Mouse (Mus musculus): ENCODE results near the gene Ccdc141.

DNA sequence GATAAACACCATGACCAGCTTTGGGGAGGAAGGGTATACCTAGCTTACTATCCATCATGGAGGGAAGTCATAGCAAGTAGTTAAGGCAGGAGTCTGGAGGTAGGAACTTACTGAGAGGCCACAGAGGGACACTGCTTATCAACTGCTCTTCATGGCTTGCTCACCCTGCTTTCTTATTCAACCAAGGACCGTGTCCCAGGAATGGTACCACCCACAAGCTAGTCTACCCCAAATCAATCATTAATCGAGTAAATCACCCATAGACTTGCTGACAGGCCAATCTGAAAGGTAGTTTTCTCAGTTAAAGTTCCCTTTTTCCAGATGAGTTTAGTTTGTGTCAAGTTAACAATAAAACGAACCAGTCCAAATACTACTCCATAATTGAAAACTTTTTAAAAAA lies 7.1 kb downstream of the Ccdc141 start:
- TF ChIP-seq TCF3 (IDR thresholded peaks at IDR 0.05; ENCODE audit: insufficient read length, low read depth): no peak
- TF ChIP-seq E2F4 (IDR thresholded peaks at IDR 0.05; ENCODE audit: insufficient read depth): no peak
- TF ChIP-seq POLR2A (IDR thresholded peaks at IDR 0.05; ENCODE audit: insufficient read length, low read depth): no peak
- no peak for TF ChIP-seq USF1 (IDR thresholded peaks at IDR 0.05; ENCODE audit: low read depth)
- no peak for TF ChIP-seq POLR2AphosphoS2 (IDR thresholded peaks at IDR 0.05; ENCODE audit: insufficient read length, low read depth)
- no peak for TF ChIP-seq MAX (IDR thresholded peaks at IDR 0.05; ENCODE audit: low read depth)
- TF ChIP-seq MYOD1 (IDR thresholded peaks at IDR 0.05; ENCODE audit: control insufficient read depth in 1 of 3, insufficient read length in 2 of 3, low read depth in 2 of 3): no peak

Data from myocyte (in vitro differentiated cells).